Mouse (Mus musculus) olfactory bulb, adult 2 months (tissue): ENCODE results near the gene Arl8a.

Source experiments
- CTCF ChIP-seq: fragments of 200-500 bp; IDR thresholded peaks from 2 replicates; pipeline ENCODE4 v1.5.1; 2012; ENCODE audit warnings: low read depth, mild to moderate bottlenecking, low read length, moderate library complexity; ENCODE audit not compliant: insufficient read depth
- POLR2A ChIP-seq: fragments of 200-500 bp; IDR thresholded peaks from 2 replicates; pipeline ENCODE4 v1.6.1; 2012; ENCODE audit warnings: mild to moderate bottlenecking, low read depth, low read length, moderate library complexity; ENCODE audit not compliant: insufficient read depth

GRCm38 (mm10) chr1:135171202-135171601 lies 24.6 kb downstream of the Arl8a start:
- TF ChIP-seq CTCF (no peak), POLR2A (no peak)
